Mouse (Mus musculus): ENCODE measurements around the gene Klhdc3. TPM values are rescaled to one million over a fixed set of nuclear protein-coding genes. Genes with fewer than 3 reads are reported as not detected.

Klhdc3 gene
- total and polyA plus RNA-seq, 3 experiments: 19.5 to 126 (median 72.3) TPM

GRCm38 (mm10) chr17:46647279-46647678 is 33.4 kb downstream of the Klhdc3 start (continued):
- TF ChIP-seq NELFE (IDR thresholded peaks at IDR 0.05; ENCODE audit: low read depth, low read length): no peak

GRCm38 (mm10) chr17:46646322-46646662 is 34.4 kb downstream of the Klhdc3 start:
- TF ChIP-seq NELFE (IDR thresholded peaks at IDR 0.05; ENCODE audit: low read depth, low read length) (no peak), MAZ (IDR thresholded peaks at IDR 0.05; ENCODE audit: low read depth, low read length) (no peak), ETS1 (conservative IDR thresholded peaks at IDR 0.05; ENCODE audit: low read depth, low read length) (no peak; the same call in 1 of the 2 replicates), USF2 (conservative IDR thresholded peaks at IDR 0.05; ENCODE audit: low read depth, low read length) (peak; percentile 89), PAX5 (IDR thresholded peaks at IDR 0.05; ENCODE audit: low read length) (no peak), MEF2A (IDR thresholded peaks at IDR 0.05; ENCODE audit: borderline replicate concordance, low read depth, low read length) (no peak), GABPA (IDR thresholded peaks at IDR 0.05; ENCODE audit: insufficient replicate concordance, low read depth, low read length) (0 out of 2 replicates have a peak, but pooled peaks have one; percentile 2), HCFC1 (IDR thresholded peaks at IDR 0.05; ENCODE audit: low read depth, low read length) (no peak), TCF12 (IDR thresholded peaks at IDR 0.05; ENCODE audit: low read depth, low read length) (no peak), NRF1 (IDR thresholded peaks at IDR 0.05; ENCODE audit: low read depth, low read length) (no peak), IRF4 (IDR thresholded peaks at IDR 0.05; ENCODE audit: low read depth, low read length) (no peak), EP300 (IDR thresholded peaks at IDR 0.05; ENCODE audit: low read length) (no peak), E2F4 (IDR thresholded peaks at IDR 0.05; ENCODE audit: insufficient replicate concordance, low read depth, low read length) (0 out of 2 replicates have a peak, but pooled peaks have one; percentile 34), ELF1 (IDR thresholded peaks at IDR 0.05; ENCODE audit: low read depth, low read length) (no peak), BHLHE40 (IDR thresholded peaks at IDR 0.05; ENCODE audit: low read depth, low read length) (peak; percentile 76), UBTF (IDR thresholded peaks at IDR 0.05; ENCODE audit: low read depth, low read length) (0 out of 2 replicates have a peak, but pooled peaks have one; percentile 31), ZNF384 (IDR thresholded peaks at IDR 0.05; ENCODE audit: low read depth, low read length) (no peak), CHD1 (IDR thresholded peaks at IDR 0.05; ENCODE audit: low read depth, low read length) (no peak), ZC3H11A (IDR thresholded peaks at IDR 0.05; ENCODE audit: low read depth, low read length) (no peak), RCOR1 (conservative IDR thresholded peaks at IDR 0.05; ENCODE audit: low read depth, low read length) (no peak), ZKSCAN1 (IDR thresholded peaks at IDR 0.05; ENCODE audit: borderline replicate concordance, low read depth, low read length) (no peak), CTCF (conservative IDR thresholded peaks at IDR 0.05 in 1 of 2, IDR thresholded peaks at IDR 0.05 in 1 of 2; ENCODE audit: low read depth in 2 of 2, low read length in 2 of 2) (no peak), JUND (conservative IDR thresholded peaks at IDR 0.05; ENCODE audit: low read depth, low read length) (no peak), POLR2A (IDR thresholded peaks at IDR 0.05; ENCODE audit: low read depth, low read length) (no peak), TBP (conservative IDR thresholded peaks at IDR 0.05; ENCODE audit: low read depth, low read length) (no peak), SIN3A (IDR thresholded peaks at IDR 0.05; ENCODE audit: low read length) (peak; percentile 9), JUN (IDR thresholded peaks at IDR 0.05; ENCODE audit: insufficient read depth, low read depth, low read length) (no peak), USF1 (IDR thresholded peaks at IDR 0.05; ENCODE audit: low read depth, low read length) (peak; percentile 82), ZMIZ1 (IDR thresholded peaks at IDR 0.05; ENCODE audit: low read depth, low read length) (peak; percentile 89; the same call in 1 of the 2 replicates), CHD2 (IDR thresholded peaks at IDR 0.05; ENCODE audit: low read length) (no peak), KAT2A (IDR thresholded peaks at IDR 0.05; ENCODE audit: insufficient replicate concordance, low read length) (no peak), SMC3 (IDR thresholded peaks at IDR 0.05; ENCODE audit: low read depth, low read length) (no peak), MXI1 (IDR thresholded peaks at IDR 0.05; ENCODE audit: low read depth, low read length) (peak; percentile 70), POLR2AphosphoS2 (IDR thresholded peaks at IDR 0.05; ENCODE audit: low read depth, low read length) (peak; percentile 8; the same call in 1 of the 2 replicates), MAFK (IDR thresholded peaks at IDR 0.05; ENCODE audit: insufficient replicate concordance, low read length) (no peak), MAX (IDR thresholded peaks at IDR 0.05; ENCODE audit: low read length) (peak; percentile 29; the same call in 1 of the 2 replicates), MYC (IDR thresholded peaks at IDR 0.05; ENCODE audit: low read depth, low read length) (no peak), RAD21 (IDR thresholded peaks at IDR 0.05; ENCODE audit: low read depth, low read length) (no peak)
- Histone ChIP-seq H3K27ac (ENCODE audit: insufficient read depth, low read depth) (peak overlapping the region; percentile 26; the same call in 1 of the 2 replicates), H3K36me3 (replicated peaks in 1 of 2; ENCODE audit: control insufficient read depth in 1 of 2, insufficient read depth in 1 of 2, low read length in 1 of 2) (peaks cover 14 to 32% of the 10 kb centered on the region in 2 experiments), H3K27me3 (replicated peaks) (no peaks in the 10 kb centered on the region), H3K4me3 (replicated peaks in 1 of 3; ENCODE audit: low read depth in 2 of 3, low read length in 2 of 3, poor library complexity in 1 of 3) (peak overlapping the region; percentile 75 to 96 (median 78)), H3K4me1 (ENCODE audit: control insufficient read depth in 1 of 2, insufficient read depth in 2 of 2) (peaks cover 6 to 46% of the 10 kb centered on the region in 2 experiments), H3K79me2 (replicated peaks; ENCODE audit: control insufficient read depth, extremely low read depth, insufficient read depth, poor library complexity, severe bottlenecking) (peaks cover 14% of the 10 kb centered on the region), H3K9ac (ENCODE audit: insufficient read depth, low read depth) (peak overlapping the region; percentile 48), H3K9me3 (replicated peaks; ENCODE audit: low read length) (no peaks in the 10 kb centered on the region), H3K4me2 (ENCODE audit: insufficient read depth, low read depth, poor library complexity, severe bottlenecking) (peak overlapping the region; percentile 90; the same call in 1 of the 2 replicates)
- in situ Hi-C loops (cut with MboI; ENCODE audit: low pct_ligation_motif_present, low pct_unique_long_range_greater_than_20kb, low sequenced_read_pairs) (no loop called here), dilution Hi-C loops (cut with MboI; ENCODE audit: extremely low pct_ligation_motif_present, extremely low pct_unique_long_range_greater_than_20kb, low sequenced_read_pairs) (no loop called here)
- DNase-seq (ENCODE audit: extremely low read depth): no peak

Data from CH12.LX (cell line).